Mouse (Mus musculus): ENCODE data around the gene Gm281.

- TF ChIP-seq GATA1 (IDR thresholded peaks at IDR 0.05; ENCODE audit: low read length) (no peak), TAL1 (IDR thresholded peaks at IDR 0.05; ENCODE audit: low read length) (no peak)
These were observed 49.2 kb upstream of the Gm281 start for GRCm38 (mm10) chr14:13963527-13963926.

Measured in erythroblast, embryonic 14.5 days (primary cell).